Mouse (Mus musculus): ENCODE results near the gene Zcchc12.
A peak's percentile ranks its signal among the peaks of the same experiment; 100 is the strongest.

Zcchc12 gene

GRCm38 (mm10) chrX:36195736-36196525 lies at the start of gene Zcchc12:
Gene Zcchc12 (plus strand): TSS chrX:36195904.
- Histone ChIP-seq H3K27me3 (ENCODE audit: control insufficient read depth, insufficient read depth, low read length, poor library complexity, severe bottlenecking) (no peaks in the 10 kb centered on the region), H3K36me3 (ENCODE audit: control insufficient read depth, insufficient read depth, low read length, poor library complexity, severe bottlenecking) (no peaks in the 10 kb centered on the region)
- DNase-seq (ENCODE audit: low read depth, low spot score) = no peak

DNA sequence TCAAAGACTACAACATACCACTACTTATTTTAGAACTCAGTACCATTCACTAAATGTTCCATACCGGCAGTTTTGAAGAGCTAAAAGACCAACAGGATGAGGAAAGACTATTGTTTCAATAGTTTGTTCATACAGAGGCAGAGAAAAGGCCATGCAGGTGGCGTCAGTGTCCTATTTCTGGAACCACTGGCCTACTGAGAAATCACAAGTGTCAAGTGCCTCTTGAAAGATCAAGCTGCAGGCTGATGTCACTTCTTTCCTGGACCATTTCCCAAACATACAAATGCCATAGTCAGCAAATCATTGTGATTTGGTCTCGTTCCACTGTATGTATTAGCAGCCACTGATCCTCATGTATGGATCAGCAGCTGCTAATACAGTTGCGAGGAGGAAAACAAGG lies 49.0 kb upstream of the Zcchc12 start:
- DNase-seq (ENCODE audit: low read depth, low spot score) = no peak
- Histone ChIP-seq H3K27me3 (ENCODE audit: control insufficient read depth, insufficient read depth, low read length, poor library complexity, severe bottlenecking) (no peaks in the 10 kb centered on the region), H3K36me3 (ENCODE audit: control insufficient read depth, insufficient read depth, low read length, poor library complexity, severe bottlenecking) (no peaks in the 10 kb centered on the region)

DNA sequence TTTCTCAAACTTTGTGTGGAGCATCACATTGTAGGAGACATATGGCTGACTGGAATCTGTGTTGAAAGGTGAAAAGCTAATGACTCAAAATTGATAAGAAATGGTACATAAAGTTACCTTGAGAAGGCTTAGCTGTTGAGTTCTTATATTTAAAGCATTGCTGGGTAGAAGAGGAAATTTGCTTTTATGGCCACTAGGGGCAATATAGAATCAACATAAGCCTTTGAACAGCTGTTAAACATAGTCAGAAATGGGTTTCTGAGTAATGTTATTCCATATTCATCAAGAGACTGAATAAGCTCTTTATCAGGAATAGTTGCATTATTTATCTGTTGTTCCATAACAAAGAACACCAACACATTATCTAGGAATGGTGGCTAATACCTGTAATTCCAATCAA lies 45.6 kb upstream of the Zcchc12 start:
- peak; percentile 2 for DNase-seq (ENCODE audit: low read depth, low spot score)
- Histone ChIP-seq H3K27me3 (ENCODE audit: control insufficient read depth, insufficient read depth, low read length, poor library complexity, severe bottlenecking) (no peaks in the 10 kb centered on the region), H3K36me3 (ENCODE audit: control insufficient read depth, insufficient read depth, low read length, poor library complexity, severe bottlenecking) (no peaks in the 10 kb centered on the region)

DNA sequence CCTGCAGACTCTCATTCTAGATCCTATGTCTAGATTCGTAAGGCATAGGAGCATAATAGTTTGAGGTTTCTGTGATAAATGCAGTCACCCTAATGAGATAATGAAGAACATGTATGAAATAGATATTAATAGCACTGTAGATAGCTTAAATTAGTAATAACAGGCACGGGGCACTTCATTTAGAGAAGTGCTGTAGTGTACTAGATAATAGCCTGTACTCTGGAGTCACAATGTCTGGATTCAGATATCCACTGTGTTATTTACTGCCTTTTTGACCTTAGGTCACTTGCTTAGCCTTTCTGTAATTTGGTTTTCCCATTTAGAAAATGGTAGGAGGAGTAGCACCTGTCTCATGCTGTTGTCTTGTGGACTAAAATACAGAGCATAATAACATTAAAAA lies 39.0 kb upstream of the Zcchc12 start:
- no peak for DNase-seq (ENCODE audit: low read depth, low spot score)
- no peaks in the 10 kb centered on the region for H3K36me3 ChIP-seq (ENCODE audit: control insufficient read depth, insufficient read depth, low read length, poor library complexity, severe bottlenecking)
- H3K27me3 ChIP-seq (ENCODE audit: control insufficient read depth, insufficient read depth, low read length, poor library complexity, severe bottlenecking) = no peaks in the 10 kb centered on the region

DNA sequence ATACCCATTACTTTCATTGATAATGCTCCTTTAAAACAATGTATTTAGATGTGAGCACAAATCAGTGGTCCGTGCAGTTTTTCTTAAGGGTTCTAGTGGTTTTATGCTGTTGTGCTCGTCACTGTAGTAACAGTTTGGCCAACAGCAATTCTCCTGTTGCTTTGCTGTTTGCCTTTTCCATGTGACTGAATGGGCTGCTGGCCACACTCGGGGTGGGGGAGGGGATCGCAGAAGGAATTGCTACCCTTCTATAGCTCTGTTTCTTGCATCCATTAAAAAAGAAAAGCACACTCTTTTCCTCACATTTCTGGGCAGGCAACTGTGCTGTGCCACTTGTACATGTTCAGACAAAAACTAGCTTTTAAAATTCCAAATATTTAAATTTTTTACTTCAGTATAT lies 34.1 kb upstream of the Zcchc12 start:
- H3K36me3 ChIP-seq (ENCODE audit: control insufficient read depth, insufficient read depth, low read length, poor library complexity, severe bottlenecking) = no peaks in the 10 kb centered on the region
- H3K27me3 ChIP-seq (ENCODE audit: control insufficient read depth, insufficient read depth, low read length, poor library complexity, severe bottlenecking) = no peaks in the 10 kb centered on the region
- no peak for DNase-seq (ENCODE audit: low read depth, low spot score)

DNA sequence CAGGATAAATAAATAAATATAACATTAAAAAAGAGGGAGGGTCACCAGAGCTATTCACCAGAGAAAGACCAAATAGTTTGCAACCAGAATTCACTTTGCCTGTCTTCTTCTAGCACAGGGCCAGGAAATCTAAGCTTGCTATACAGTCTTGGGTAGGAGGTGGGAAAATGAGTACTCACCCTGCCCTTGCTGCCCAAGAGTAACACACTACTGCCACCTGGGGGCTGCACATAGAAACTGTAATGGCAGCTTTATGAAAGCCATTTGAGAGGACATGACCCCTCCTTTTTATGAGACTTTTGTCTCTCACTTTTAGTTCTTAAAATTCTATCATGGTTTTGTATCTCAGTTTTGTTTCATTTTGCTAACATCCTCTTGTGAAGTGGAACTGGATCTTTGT lies 12.1 kb upstream of the Zcchc12 start:
- Histone ChIP-seq H3K36me3 (ENCODE audit: control insufficient read depth, insufficient read depth, low read length, poor library complexity, severe bottlenecking) (no peaks in the 10 kb centered on the region), H3K27me3 (ENCODE audit: control insufficient read depth, insufficient read depth, low read length, poor library complexity, severe bottlenecking) (no peaks in the 10 kb centered on the region)
- peak; percentile 61 for DNase-seq (ENCODE audit: low read depth, low spot score)

DNA sequence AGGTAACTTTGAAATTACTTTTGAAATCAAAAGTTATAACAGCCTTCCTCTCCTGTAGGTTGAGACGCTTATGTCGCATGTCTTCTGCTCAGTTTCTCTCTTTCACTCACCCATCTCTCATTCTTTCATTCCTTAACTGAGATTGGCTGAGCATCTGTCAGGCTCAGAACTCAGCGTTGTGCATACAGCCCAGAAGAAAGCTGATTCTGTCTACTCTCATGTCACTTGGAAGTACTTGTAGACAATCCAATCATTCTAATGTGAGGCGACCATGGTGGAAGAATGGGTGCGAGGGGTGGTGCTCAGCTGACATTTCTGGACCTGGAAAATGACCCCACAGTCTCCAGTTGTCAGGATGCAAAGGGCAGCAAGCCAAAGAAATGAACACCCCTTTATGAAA lies 9.7 kb upstream of the Zcchc12 start:
- H3K27me3 ChIP-seq (ENCODE audit: control insufficient read depth, insufficient read depth, low read length, poor library complexity, severe bottlenecking) = no peaks in the 10 kb centered on the region
- no peak for DNase-seq (ENCODE audit: low read depth, low spot score)

DNA sequence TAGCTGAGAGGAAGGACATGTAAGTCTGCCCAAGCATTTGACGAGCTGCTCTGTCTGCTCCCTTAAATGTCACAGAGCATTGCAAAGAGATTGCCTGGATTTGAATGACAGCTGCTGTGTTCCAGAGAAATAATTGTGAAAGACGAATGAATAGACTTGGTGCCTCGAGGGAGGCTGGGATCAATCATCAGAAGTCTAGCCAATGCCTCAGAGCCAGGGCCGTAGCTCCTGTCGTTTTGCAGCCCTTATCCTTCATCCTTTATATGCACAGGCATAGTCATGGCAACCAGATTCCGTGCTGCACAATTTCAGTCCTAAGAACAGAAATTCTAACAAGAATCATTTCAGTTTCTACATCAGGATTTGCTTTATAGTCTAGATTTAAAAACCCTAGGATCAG lies 9.3 kb upstream of the Zcchc12 start:
- Histone ChIP-seq H3K36me3 (ENCODE audit: control insufficient read depth, insufficient read depth, low read length, poor library complexity, severe bottlenecking) (no peaks in the 10 kb centered on the region), H3K27me3 (ENCODE audit: control insufficient read depth, insufficient read depth, low read length, poor library complexity, severe bottlenecking) (no peaks in the 10 kb centered on the region)
- no peak for DNase-seq (ENCODE audit: low read depth, low spot score)

More for the DNA sequence above, 9.7 kb upstream of the Zcchc12 start:
- H3K36me3 ChIP-seq (ENCODE audit: control insufficient read depth, insufficient read depth, low read length, poor library complexity, severe bottlenecking) = no peaks in the 10 kb centered on the region

GRCm38 (mm10) chrX:36193951-36194350 lies 1.8 kb upstream of the Zcchc12 start:
- Histone ChIP-seq H3K27me3 (ENCODE audit: control insufficient read depth, insufficient read depth, low read length, poor library complexity, severe bottlenecking) (no peaks in the 10 kb centered on the region), H3K36me3 (ENCODE audit: control insufficient read depth, insufficient read depth, low read length, poor library complexity, severe bottlenecking) (no peaks in the 10 kb centered on the region)
- no peak for DNase-seq (ENCODE audit: low read depth, low spot score)

GRCm38 (mm10) chrX:36209554-36209953 lies 13.8 kb downstream of the Zcchc12 start:
- H3K36me3 ChIP-seq (ENCODE audit: control insufficient read depth, insufficient read depth, low read length, poor library complexity, severe bottlenecking) = no peaks in the 10 kb centered on the region
- DNase-seq (ENCODE audit: low read depth, low spot score) = no peak
- no peaks in the 10 kb centered on the region for H3K27me3 ChIP-seq (ENCODE audit: control insufficient read depth, insufficient read depth, low read length, poor library complexity, severe bottlenecking)

- Histone ChIP-seq H3K27me3 (ENCODE audit: control insufficient read depth, insufficient read depth, low read length, poor library complexity, severe bottlenecking) (no peaks in the 10 kb centered on the region), H3K36me3 (ENCODE audit: control insufficient read depth, insufficient read depth, low read length, poor library complexity, severe bottlenecking) (no peaks in the 10 kb centered on the region)
- no peak for DNase-seq (ENCODE audit: low read depth, low spot score)
Observed at GRCm38 (mm10) chrX:36211216-36211615, 15.5 kb downstream of the Zcchc12 start.

DNA sequence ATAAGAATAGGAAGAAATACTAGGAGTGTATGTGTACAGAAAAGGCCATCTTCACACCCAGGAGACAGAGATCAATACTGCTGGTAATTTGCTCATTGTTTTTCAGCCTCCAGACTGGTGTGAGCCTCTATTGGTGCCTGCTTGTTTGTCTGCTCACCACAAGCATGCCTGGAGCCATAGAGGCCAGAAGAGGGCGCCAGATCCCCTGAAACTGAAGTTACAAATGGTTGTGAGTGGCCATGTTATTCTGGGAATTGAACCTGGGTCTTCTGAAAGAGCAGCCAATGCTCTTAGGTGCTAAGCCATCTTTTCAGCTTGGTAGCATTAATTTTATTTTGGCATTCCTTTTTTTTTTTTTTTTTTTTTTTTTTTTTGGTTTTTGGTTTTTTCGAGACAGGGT lies 25.7 kb downstream of the Zcchc12 start:
- Histone ChIP-seq H3K27me3 (ENCODE audit: control insufficient read depth, insufficient read depth, low read length, poor library complexity, severe bottlenecking) (no peaks in the 10 kb centered on the region), H3K36me3 (ENCODE audit: control insufficient read depth, insufficient read depth, low read length, poor library complexity, severe bottlenecking) (no peaks in the 10 kb centered on the region)
- DNase-seq (ENCODE audit: low read depth, low spot score) = peak; percentile 1

- H3K27me3 ChIP-seq (ENCODE audit: control insufficient read depth, insufficient read depth, low read length, poor library complexity, severe bottlenecking) = no peaks in the 10 kb centered on the region
- peak; percentile 60 for DNase-seq (ENCODE audit: low read depth, low spot score)
- H3K36me3 ChIP-seq (ENCODE audit: control insufficient read depth, insufficient read depth, low read length, poor library complexity, severe bottlenecking) = no peaks in the 10 kb centered on the region
Observed at GRCm38 (mm10) chrX:36225777-36226176, 30.1 kb downstream of the Zcchc12 start.

GRCm38 (mm10) chrX:36226577-36226976 lies 30.9 kb downstream of the Zcchc12 start:
- Histone ChIP-seq H3K36me3 (ENCODE audit: control insufficient read depth, insufficient read depth, low read length, poor library complexity, severe bottlenecking) (no peaks in the 10 kb centered on the region), H3K27me3 (ENCODE audit: control insufficient read depth, insufficient read depth, low read length, poor library complexity, severe bottlenecking) (no peaks in the 10 kb centered on the region)
- peak; percentile 22 for DNase-seq (ENCODE audit: low read depth, low spot score)

DNA sequence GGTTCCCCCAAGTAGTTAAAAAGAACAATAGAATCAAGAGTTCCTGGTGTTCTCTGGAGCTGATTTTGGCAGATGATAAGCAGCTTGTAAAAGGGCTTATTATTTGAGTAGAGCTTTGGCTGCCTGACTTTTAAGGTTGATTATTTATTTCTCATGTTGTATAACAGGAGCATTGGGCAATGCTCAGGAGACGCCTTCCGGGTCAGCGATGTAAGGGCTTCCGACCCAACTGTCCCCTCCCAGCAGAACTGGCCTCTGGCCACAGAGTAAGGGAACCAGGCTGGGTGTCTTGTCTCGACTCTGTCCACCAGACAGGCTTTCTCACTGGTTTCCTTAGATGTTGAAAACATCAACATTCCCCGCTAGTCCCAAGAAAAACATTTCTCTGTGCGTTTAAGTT lies 33.2 kb downstream of the Zcchc12 start:
- no peak for DNase-seq (ENCODE audit: low read depth, low spot score)
- no peaks in the 10 kb centered on the region for H3K27me3 ChIP-seq (ENCODE audit: control insufficient read depth, insufficient read depth, low read length, poor library complexity, severe bottlenecking)
- H3K36me3 ChIP-seq (ENCODE audit: control insufficient read depth, insufficient read depth, low read length, poor library complexity, severe bottlenecking) = no peaks in the 10 kb centered on the region

- Histone ChIP-seq H3K36me3 (ENCODE audit: control insufficient read depth, insufficient read depth, low read length, poor library complexity, severe bottlenecking) (no peaks in the 10 kb centered on the region), H3K27me3 (ENCODE audit: control insufficient read depth, insufficient read depth, low read length, poor library complexity, severe bottlenecking) (no peaks in the 10 kb centered on the region)
- DNase-seq (ENCODE audit: low read depth, low spot score) = no peak
Observed at GRCm38 (mm10) chrX:36229273-36229672, 33.6 kb downstream of the Zcchc12 start.

Data from splenic B cell, adult 2 months (primary cell).